Mouse (Mus musculus) adrenal gland, postnatal 4 days (tissue): ENCODE data around the gene AW146154. TPM values are rescaled to one million over a fixed set of nuclear protein-coding genes. Genes with fewer than 3 reads are reported as not detected.
"Not testable (repeated sequence)": the region's sequence is repeated elsewhere in the genome, so short reads cannot be mapped to it uniquely, and the experiment has no call there.

Experiments
- DNase-seq, 2 experiments: peaks; one replicate each; pipeline ENCODE4 v3.0.0; 2021 to 2022; ENCODE audit warnings: low spot score in 2 of 2, mixed read lengths in 2 of 2
- long read RNA-seq, 2 experiments: library from polyadenylated mRNA; stranded (forward); transcript quantifications; one replicate each; pipeline ENCODE4 v2.0.0; 2021
- total RNA-seq, 2 experiments: library from RNA; stranded (reverse); gene quantifications; 2 replicates each; pipeline ENCODE4 v1.2.3; 2021

AW146154 gene
- total RNA-seq, result 10 to 100 TPM; 12.7 to 14.1 TPM
- long read RNA-seq, experiment 1, partial matches to known transcripts, result 0 of 3 reads
- long read RNA-seq, experiment 1, other reads (novel, unspliced or antisense), result 3 of 3 reads
- long read RNA-seq, experiment 2, partial matches to known transcripts, result 0 of 4 reads
- long read RNA-seq, experiment 2, other reads (novel, unspliced or antisense), result 0 of 4 reads

DNA sequence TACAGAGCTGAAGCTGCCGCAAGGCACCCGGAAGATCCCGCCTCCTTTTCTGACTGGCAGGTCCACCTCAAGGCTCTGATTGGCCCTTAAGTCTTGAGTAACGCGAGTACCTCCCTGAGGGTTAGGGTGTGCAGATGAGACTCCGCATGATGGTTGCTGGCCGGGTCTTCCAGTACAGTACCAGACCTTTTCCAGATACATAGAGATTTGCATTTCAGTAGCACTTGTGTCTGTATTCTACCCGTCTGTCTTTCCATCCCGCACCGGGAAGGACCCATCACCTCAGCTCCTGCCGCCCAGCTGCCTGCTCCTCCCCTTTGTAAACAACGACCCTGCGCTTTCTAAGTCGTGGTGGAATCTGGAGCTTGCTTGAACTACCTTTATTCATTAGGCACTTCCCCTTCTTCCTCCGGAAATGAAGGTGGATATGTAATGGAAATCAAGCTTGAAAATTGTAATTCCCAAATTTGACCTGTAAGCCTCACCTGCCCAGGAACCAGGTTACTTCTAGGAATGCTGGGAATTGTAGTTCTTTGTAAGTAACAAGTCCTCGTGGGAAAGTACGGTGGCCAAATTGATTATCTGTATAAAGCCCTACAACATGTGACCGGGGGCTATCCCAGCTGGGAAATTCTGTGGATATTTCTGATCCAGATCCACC is at the start of gene AW146154, which contains the start of gene Gm20449:
TSS of gene AW146154 (minus strand) at position 502 of the 661 bp plus-strand sequence.
TSS of gene Gm20449 (minus strand) at position 29 of the 661 bp plus-strand sequence.
- DNase-seq, result peak; percentile 84 to 93

DNA sequence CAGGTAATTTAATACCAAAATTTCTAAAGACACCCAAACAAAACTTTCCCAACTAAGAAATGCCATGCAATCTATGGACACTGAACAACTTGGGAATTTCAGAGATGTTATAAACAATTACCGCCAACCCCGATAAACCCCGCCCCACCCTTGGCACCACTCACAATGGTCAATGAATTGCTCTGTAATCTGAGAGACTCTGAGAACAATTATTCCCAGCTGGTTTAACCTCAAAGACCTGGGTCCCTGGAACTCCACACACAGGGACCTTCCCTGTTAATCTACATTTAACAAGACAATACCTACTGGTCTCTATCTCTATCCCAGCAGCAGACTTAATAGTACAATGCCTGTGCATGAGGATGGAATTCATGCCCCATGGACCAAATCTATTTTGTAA is 13.0 kb upstream of the AW146154 start:
- no peak for DNase-seq

DNA sequence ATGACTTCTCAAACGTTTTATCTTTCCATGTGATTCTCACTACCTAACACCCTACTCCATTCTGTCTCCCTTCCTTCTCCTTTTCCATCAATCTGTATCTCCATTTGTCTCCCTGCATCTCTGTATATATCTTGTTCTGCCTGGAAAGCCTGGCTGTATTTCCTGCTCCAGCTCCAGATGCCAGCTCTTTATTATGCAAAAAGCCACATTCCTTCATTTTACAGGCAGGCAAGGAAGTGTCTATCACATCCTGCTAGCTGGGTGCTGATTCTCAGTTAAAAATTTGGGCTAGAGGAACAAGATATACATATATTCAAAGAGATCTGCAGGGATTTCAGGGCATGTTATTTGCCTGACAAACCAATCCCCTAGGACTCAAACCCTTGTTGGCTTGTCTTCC is 12.5 kb upstream of the AW146154 start:
- DNase-seq, result no peak

DNA sequence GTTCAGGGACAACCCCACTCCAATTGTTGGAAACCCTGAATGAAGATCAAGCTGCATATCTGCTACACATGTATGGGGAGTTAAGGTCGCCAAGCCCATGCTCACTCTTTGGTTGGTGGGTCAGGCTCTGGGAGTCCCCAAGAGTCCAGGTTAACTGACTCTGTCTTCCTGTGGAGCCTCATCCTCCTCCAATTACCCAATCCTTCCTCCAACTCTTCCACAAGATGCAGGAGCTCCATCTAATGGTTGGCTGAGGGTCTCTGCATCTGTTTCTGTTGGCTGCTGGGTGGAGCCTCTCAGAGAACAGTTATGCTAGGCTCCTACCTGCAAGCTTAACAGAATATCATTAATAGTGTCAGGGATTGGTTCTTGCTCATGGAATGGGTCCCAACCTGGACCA is 2.7 kb upstream of the AW146154 start:
- no peak for DNase-seq

DNA sequence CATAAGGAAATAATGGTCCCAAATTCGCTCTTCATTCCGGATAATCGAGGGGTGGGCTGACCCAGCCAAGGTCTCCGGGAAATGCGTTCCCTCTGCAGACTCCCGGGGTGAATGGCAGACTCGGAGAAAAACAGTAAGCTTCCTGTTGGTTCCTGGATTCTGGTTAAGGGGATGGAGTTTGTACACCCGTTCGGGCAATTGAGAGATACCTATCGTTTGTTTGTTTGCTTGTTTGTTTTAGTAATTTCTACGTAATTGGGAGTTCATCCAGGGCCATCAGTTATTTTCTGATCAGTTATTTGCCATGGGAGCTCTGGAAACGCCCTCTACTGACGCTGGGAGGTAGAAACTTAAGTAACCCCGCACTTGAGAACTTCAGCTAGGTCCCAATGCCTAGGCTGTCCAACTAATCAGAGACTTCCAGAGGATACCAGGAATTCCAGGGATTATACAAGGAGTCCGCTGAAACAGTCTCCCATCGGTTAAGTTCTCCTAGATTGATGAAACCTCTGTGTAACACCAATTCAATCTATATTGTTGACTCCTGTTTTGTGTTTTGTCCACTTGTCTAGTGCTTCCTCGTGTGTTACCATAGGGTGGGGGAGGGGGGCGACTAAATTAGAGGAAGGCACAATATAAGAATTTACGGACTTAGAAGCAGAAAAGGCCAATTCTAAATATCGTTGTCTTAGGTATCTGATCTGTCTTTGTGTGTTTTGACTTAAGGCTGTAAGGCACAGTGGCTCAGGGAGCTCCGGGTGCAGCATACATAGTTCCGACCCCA is 653 bp upstream of the AW146154 start:
- DNase-seq, result peak in 1 of 2 experiments; percentile 25

DNA sequence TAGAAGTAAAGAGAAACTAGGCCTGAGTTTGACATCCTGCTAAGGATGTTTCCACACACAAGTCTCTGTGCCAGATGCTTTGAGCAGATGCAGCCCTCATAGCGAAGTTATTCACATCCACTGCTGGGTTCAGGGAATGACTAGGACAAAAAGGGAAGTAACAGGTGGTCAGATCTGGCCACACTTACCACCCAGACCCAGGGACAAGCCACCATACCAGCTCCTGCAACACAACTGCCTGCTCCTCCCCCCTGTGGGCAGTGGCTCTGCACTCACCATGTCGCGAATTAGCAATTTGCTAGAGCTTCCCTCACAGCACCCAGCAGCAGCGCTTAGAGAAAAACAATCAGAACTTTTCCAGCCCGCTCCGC is 687 bp downstream of the AW146154 start:
- not testable (repeated sequence) for DNase-seq

DNA sequence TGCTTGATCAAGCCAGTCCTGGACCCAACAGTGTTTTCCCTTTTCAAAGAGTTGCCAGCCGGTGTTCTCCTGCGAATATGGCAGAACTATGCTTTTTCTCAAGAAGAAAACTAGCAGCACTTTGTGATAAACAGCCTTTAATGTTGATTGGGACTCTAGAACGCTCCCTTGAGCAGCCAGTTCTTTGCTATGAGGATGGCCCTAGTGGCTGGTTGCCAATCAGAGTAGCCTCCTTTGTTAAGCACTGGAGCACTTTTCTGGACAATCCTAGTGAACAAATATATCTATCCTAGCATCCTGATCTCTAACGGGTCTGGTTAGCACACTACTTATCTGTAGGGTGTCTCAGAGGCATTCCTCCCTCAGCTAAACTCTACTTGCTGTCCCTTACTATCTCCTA is 1.2 kb downstream of the AW146154 start:
- DNase-seq, result not testable (repeated sequence)

DNA sequence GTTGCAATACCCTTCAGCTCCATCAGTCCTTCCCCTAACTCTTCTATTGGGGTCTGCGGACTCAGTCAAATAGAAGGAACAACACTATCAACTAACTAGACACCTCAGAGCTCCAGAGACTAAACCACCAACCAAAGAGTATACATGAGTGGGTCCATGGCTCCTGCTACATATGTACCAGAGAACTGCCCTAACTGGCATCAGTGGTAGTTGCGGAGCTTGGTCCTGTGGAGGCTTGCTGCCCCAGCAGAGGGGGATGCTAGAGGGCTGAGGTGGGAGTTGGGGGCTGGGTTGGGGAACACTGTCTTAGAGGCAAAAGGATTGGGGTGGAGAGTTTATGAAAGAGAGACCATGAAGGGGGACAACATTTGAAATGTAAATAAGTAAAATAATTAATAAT is 1.8 kb downstream of the AW146154 start:
- DNase-seq, result no peak

DNA sequence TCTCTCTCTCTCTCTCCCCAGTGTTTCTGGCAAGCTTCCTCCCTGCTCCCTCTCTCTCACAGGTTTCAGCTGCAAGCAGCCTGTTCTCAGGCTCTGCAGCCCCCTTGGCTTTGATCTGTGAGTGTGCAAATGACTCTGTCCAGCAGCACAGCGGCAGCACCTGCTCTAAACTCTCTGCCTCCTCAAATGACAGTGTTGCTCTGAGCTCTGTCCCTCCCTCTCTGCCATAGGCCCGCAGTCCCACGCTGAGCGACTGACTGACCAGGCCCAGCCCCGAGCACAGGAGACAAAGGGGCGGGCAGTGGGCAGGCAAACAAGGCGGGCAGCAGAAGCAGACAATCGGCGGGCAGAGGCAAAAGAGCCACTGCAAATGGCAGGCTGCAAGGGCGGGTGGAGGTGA is 47.8 kb downstream of the AW146154 start:
- no peak for DNase-seq

DNA sequence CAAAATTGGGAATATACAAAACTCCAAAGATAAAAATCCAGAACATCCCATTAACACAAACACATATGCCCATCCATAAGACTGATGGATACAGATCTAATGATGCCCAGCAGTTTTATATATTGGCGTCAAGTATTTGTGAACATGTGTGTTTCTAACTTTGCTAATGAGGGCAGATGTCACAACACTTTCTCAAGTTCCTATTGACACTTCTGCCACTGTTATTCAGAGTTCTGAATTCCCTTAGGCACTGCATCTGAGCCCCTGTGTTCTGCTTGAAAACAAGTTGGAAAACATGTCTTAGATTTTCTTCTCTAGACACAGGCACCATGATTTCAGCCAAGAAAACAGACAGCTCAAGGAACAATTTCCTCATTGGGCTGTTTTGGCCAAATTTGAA is 51.1 kb downstream of the AW146154 start, which contains the start of gene Vmn2r57:
TSS of gene Vmn2r57 (minus strand) at position 101 of the 400 bp plus-strand sequence.
- DNase-seq, result not testable (repeated sequence)

Other genes with a start within 250 kb of the AW146154 start
- 10 to 100 TPM; 15.5 to 16.1 TPM for gene AI987944, start 106.5 kb downstream of the AW146154 start, total RNA-seq
- gene Vmn2r57, start 51.2 kb downstream of the AW146154 start, total RNA-seq, result under 1 TPM; 0.20 to 0.28 TPM
- gene Gm20449, start 473 bp downstream of the AW146154 start, total RNA-seq, result under 1 TPM in 1 of 2 experiments, not detected in 1; 0.14 TPM
- gene Gm6871, start 73.8 kb upstream of the AW146154 start, total RNA-seq, result under 1 TPM in 1 of 2 experiments, not detected in 1; 0.36 TPM
- 10 to 100 TPM; 27.4 to 30.1 TPM for gene 2610021A01Rik, start 99.3 kb upstream of the AW146154 start, total RNA-seq
- gene Zfp788, start 133.3 kb upstream of the AW146154 start, total RNA-seq, result 10 to 100 TPM; 19.8 to 20.9 TPM